Mouse (Mus musculus) midbrain, postnatal 0 days (tissue): ENCODE measurements at regions not wholly inside any gene's neighbourhood (a gene's known extent, or its start where the extent isn't known, plus 50 kb on each side); places are given as distances from the start of the nearest gene placed in this dataset.

Experiments
- ATAC-seq: fragments of 200-750 bp; cut with Nextera tagmentation; 2 replicates; pipeline ENCODE4 v1.8.0; 2017; ENCODE audit warnings: moderate number of reproducible peaks, mild to moderate bottlenecking, moderate TSS enrichment, moderate library complexity; ENCODE audit not compliant: low FRiP score
- DNase-seq: peaks from one replicate; pipeline ENCODE4 v3.0.0-alpha.2; 2015; ENCODE audit warnings: low spot score
- H3K27ac ChIP-seq: fragments of 300-500 bp; sonication (generic); 2 replicates; pipeline ENCODE4 v1.5.1; 2014; ENCODE audit warnings: low read depth, mild to moderate bottlenecking, low read length, mixed read lengths
- H3K27me3 ChIP-seq: fragments of 300-500 bp; sonication (generic); 2 replicates; pipeline ENCODE4 v1.6.1; 2014; ENCODE audit warnings: low read length, control low read depth, mixed read lengths; ENCODE audit not compliant: insufficient read depth
- H3K36me3 ChIP-seq: fragments of 300-500 bp; sonication (generic); 2 replicates; pipeline ENCODE4 v1.6.1; 2014; ENCODE audit warnings: low read length, control low read depth, mixed read lengths; ENCODE audit not compliant: insufficient read depth
- H3K4me1 ChIP-seq: fragments of 300-500 bp; sonication (generic); 2 replicates; pipeline ENCODE4 v1.6.1; 2014; ENCODE audit warnings: mild to moderate bottlenecking, control low read depth, antibody characterized with exemption, low read length, mixed read lengths; ENCODE audit not compliant: insufficient read depth
- H3K4me2 ChIP-seq: fragments of 300-500 bp; sonication (generic); 2 replicates; pipeline ENCODE4 v1.6.1; 2014; ENCODE audit warnings: low read depth, mild to moderate bottlenecking, low read length, mixed read lengths; ENCODE audit not compliant: poor library complexity, severe bottlenecking
- H3K4me3 ChIP-seq: fragments of 300-500 bp; sonication (generic); 2 replicates; pipeline ENCODE4 v1.5.1; 2014; ENCODE audit warnings: low read depth, mild to moderate bottlenecking, low read length, moderate library complexity
- H3K9ac ChIP-seq: fragments of 300-500 bp; sonication (generic); replicated peaks from 2 replicates; pipeline ENCODE4 v1.6.1; 2014; ENCODE audit warnings: mild to moderate bottlenecking, low read length, moderate library complexity, mixed read lengths; ENCODE audit not compliant: poor library complexity, severe bottlenecking
- H3K9me3 ChIP-seq: fragments of 300-500 bp; sonication (generic); 2 replicates; pipeline ENCODE4 v1.6.1; 2016; ENCODE audit warnings: low read length, control low read depth
- CTCF ChIP-seq: IDR thresholded peaks from 2 replicates; pipeline ENCODE4 v1.5.1; 2016; ENCODE audit warnings: antibody characterized with exemption, mild to moderate bottlenecking
- WGBS: fragments of 180-500 bp; shearing (Covaris S2); extraction: QIAGEN DNeasy Blood & Tissue Kit; methylation state at CpG from one replicate; pipeline ENCODE4 v1.1.7; 2014; 5-methylcytosine and 5-hydroxymethylcytosine counted together

DNA sequence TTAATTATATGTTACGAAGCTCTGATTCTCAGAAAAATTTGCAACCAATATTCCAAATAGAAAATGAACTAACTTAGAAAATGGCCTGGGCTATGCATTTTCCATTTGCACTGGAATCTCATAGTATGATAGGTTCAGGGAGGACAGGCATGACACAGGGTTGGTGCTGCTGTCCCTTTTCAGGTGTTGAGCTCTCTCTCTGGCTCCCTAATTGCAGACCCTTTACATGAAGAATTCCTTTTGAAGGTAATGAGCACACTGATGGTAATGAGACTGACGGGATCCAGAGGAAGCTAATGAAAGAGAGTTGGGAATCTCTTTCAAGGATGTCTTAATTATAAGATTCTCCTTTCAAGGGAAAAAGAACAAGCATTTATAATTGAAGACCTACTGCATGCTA is 87.6 kb downstream of the Serpinb8 start:
- DNase-seq, result no peak
- no peaks in the 10 kb centered on the region for H3K36me3 ChIP-seq
- H3K4me3 ChIP-seq, result no peak overlapping the region
- WGBS, result 79% methylated on average over 2 of the region's 2 CpGs
- no peak overlapping the region for H3K4me2 ChIP-seq
- no peak for ATAC-seq
- no peaks in the 10 kb centered on the region for H3K27me3 ChIP-seq
- H3K27ac ChIP-seq, result no peak overlapping the region
- no peaks in the 10 kb centered on the region for H3K4me1 ChIP-seq
- TF ChIP-seq CTCF, result no peak
- H3K9me3 ChIP-seq, result no peaks in the 10 kb centered on the region
- H3K9ac ChIP-seq, result no peak overlapping the region

- Histone ChIP-seq H3K27me3 (no peaks in the 10 kb centered on the region), H3K9me3 (no peaks in the 10 kb centered on the region), H3K4me3 (no peak overlapping the region), H3K4me2 (no peak overlapping the region), H3K4me1 (no peaks in the 10 kb centered on the region), H3K36me3 (no peaks in the 10 kb centered on the region), H3K27ac (no peak overlapping the region), H3K9ac (no peak overlapping the region)
- 20% methylated on average over 2 of the region's 2 CpGs for WGBS
- no peak for TF ChIP-seq CTCF
- DNase-seq, result no peak
- ATAC-seq, result no peak
These were observed 107.1 kb downstream of the Serpinb8 start for GRCm38 (mm10) chr1:107696858-107697257.

DNA sequence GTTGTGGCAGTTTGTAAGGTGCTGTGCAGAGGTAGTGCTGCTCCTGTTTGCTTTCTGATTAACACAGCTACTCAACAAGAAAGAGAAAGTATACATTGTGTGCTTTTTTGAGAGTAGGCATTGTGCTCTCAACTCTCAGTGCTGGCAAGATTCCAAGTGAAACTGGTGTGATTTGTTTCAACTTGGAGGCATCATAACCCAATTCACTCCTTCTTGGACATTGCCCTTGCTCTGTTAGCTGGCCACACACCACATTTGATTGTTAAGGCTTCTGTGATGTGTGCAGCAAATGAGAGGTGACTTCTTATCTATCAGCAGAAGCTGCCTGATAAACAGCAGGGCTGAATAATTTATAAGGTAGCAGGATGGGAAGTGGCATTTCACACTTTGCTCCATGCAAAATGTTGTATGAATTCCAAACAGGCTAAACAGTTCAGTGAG is 116.3 kb downstream of the Serpinb8 start:
- Histone ChIP-seq H3K27ac (no peak overlapping the region), H3K9me3 (no peaks in the 10 kb centered on the region), H3K9ac (no peak overlapping the region), H3K4me1 (no peaks in the 10 kb centered on the region), H3K36me3 (no peaks in the 10 kb centered on the region), H3K4me2 (no peak overlapping the region), H3K4me3 (no peak overlapping the region), H3K27me3 (no peaks in the 10 kb centered on the region)
- TF ChIP-seq CTCF, result no peak
- DNase-seq (no peak), ATAC-seq (no peak)

- H3K9ac ChIP-seq, result no peak overlapping the region
- H3K27me3 ChIP-seq, result no peaks in the 10 kb centered on the region
- no peaks in the 10 kb centered on the region for H3K4me1 ChIP-seq
- H3K36me3 ChIP-seq, result no peaks in the 10 kb centered on the region
- no peaks in the 10 kb centered on the region for H3K9me3 ChIP-seq
- H3K4me2 ChIP-seq, result no peak overlapping the region
- no peak for DNase-seq
- no peak overlapping the region for H3K27ac ChIP-seq
- no peak overlapping the region for H3K4me3 ChIP-seq
- ATAC-seq, result no peak
- WGBS, result 94% methylated on average over 5 of the region's 5 CpGs
- TF ChIP-seq CTCF, result no peak
These were observed 118.8 kb downstream of the Serpinb8 start for GRCm38 (mm10) chr1:107708601-107709000.

DNA sequence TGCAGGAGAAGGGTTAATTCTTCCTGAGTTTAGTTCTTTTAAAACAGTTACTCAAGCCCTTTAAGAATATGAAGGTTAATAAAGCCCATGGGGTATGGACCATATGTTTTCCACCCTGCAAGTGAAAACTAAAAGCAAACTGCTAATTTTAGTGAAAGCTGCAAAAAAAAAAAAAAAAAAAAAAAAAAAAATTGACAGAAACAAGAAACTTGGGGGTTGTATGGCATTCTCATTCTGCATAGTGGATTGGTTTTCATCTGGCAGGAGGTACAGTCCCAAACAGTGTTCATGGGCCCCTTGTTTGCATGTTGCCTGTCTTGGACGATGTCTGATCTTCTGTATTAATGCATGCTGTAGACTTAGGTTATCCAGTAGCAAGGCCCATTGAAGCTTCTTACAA is 125.1 kb downstream of the Serpinb8 start:
- 83% methylated on average over 1 of the region's 1 CpGs for WGBS
- Histone ChIP-seq H3K27ac (no peak overlapping the region), H3K4me2 (no peak overlapping the region), H3K4me1 (no peaks in the 10 kb centered on the region), H3K9ac (no peak overlapping the region), H3K9me3 (no peaks in the 10 kb centered on the region), H3K36me3 (no peaks in the 10 kb centered on the region), H3K27me3 (no peaks in the 10 kb centered on the region), H3K4me3 (no peak overlapping the region)
- DNase-seq (no peak), ATAC-seq (no peak)
- no peak for TF ChIP-seq CTCF

- no peak overlapping the region for H3K4me2 ChIP-seq
These were observed 129.5 kb downstream of the Serpinb8 start for GRCm38 (mm10) chr1:107719304-107719703.

More at GRCm38 (mm10) chr1:107719304-107719703, 129.5 kb downstream of the Serpinb8 start:
- Histone ChIP-seq H3K4me1 (no peaks in the 10 kb centered on the region), H3K27ac (no peak overlapping the region), H3K27me3 (no peaks in the 10 kb centered on the region), H3K36me3 (no peaks in the 10 kb centered on the region), H3K9ac (no peak overlapping the region), H3K4me3 (no peak overlapping the region), H3K9me3 (no peaks in the 10 kb centered on the region)
- DNase-seq, result no peak
- 70% methylated on average over 5 of the region's 5 CpGs for WGBS
- no peak for TF ChIP-seq CTCF
- no peak for ATAC-seq
